Mouse (Mus musculus) hindbrain, embryonic 14.5 days (tissue): ENCODE measurements around the gene Optc. TPM values are rescaled to one million over a fixed set of nuclear protein-coding genes. Genes with fewer than 3 reads are reported as not detected.

Source experiments
- ATAC-seq: fragments of 200-750 bp; cut with Nextera tagmentation; 2 replicates; pipeline ENCODE4 v1.8.0; 2017; ENCODE audit warnings: moderate number of reproducible peaks, mild to moderate bottlenecking, moderate TSS enrichment, moderate library complexity; ENCODE audit not compliant: low FRiP score
- DNase-seq: peaks from one replicate; pipeline ENCODE4 v3.0.0-alpha.2; 2015; ENCODE audit warnings: low spot score
- H3K27ac ChIP-seq: fragments of 300-500 bp; sonication (generic); 2 replicates; pipeline ENCODE4 v1.5.1; 2014; ENCODE audit warnings: mild to moderate bottlenecking, moderate library complexity
- H3K27me3 ChIP-seq: fragments of 300-500 bp; sonication (generic); 2 replicates; pipeline ENCODE4 v1.6.1; 2014; ENCODE audit warnings: mild to moderate bottlenecking, low read length, mixed read lengths; ENCODE audit not compliant: control insufficient read depth, insufficient read depth
- H3K36me3 ChIP-seq: fragments of 300-500 bp; sonication (generic); replicated peaks from 2 replicates; pipeline ENCODE4 v1.6.1; 2014; ENCODE audit not compliant: control insufficient read depth, insufficient read depth
- H3K4me1 ChIP-seq: fragments of 300-500 bp; sonication (generic); replicated peaks from 2 replicates; pipeline ENCODE4 v1.6.1; 2014; ENCODE audit warnings: antibody characterized with exemption, low read length, mixed read lengths; ENCODE audit not compliant: control insufficient read depth, insufficient read depth
- H3K4me2 ChIP-seq: fragments of 300-500 bp; sonication (generic); replicated peaks from 2 replicates; pipeline ENCODE4 v1.6.1; 2014; ENCODE audit warnings: mild to moderate bottlenecking, moderate library complexity
- H3K4me3 ChIP-seq: fragments of 300-500 bp; sonication (generic); replicated peaks from 2 replicates; pipeline ENCODE4 v1.5.1; 2014; ENCODE audit warnings: mild to moderate bottlenecking, low read length
- H3K9ac ChIP-seq: fragments of 300-500 bp; sonication (generic); 2 replicates; pipeline ENCODE4 v1.6.1; 2014
- H3K9me3 ChIP-seq: fragments of 300-500 bp; sonication (generic); 2 replicates; pipeline ENCODE4 v1.6.1; 2016; ENCODE audit warnings: low read length; ENCODE audit not compliant: control insufficient read depth
- WGBS: fragments of 180-500 bp; shearing (Covaris S2); extraction: QIAGEN DNeasy Blood & Tissue Kit; methylation state at CpG from one replicate; pipeline ENCODE4 v1.1.7; 2014; 5-methylcytosine and 5-hydroxymethylcytosine counted together
- polyA plus RNA-seq: library from polyadenylated mRNA; unstranded; fragments of >200 nt; fragmentation: Nextera tagmentation; extraction: Ambion mirVana; gene quantifications from 2 replicates; pipeline ENCODE4 v1.2.1, GENCODE M21; 2014

Optc gene
- polyA plus RNA-seq, 1 experiment from 2014 or later, result 3.2 TPM

- Histone ChIP-seq H3K27ac (peak within 1 kb of the TSS; percentile 70), H3K4me2 (peak within 1 kb of the TSS; percentile 25), H3K36me3 (no peaks in the 10 kb centered on the region), H3K4me1 (peaks cover 11% of the 10 kb centered on the region), H3K9ac (0 out of 2 replicates have a peak within 1 kb of the TSS, but pooled peaks have one; percentile 22), H3K27me3 (no peaks in the 10 kb centered on the region), H3K9me3 (no peaks in the 10 kb centered on the region), H3K4me3 (peak within 1 kb of the TSS; percentile 17; the same call in 1 of the 2 replicates)
- ATAC-seq (0 out of 2 replicates have a peak, but pooled peaks have one; percentile 24), DNase-seq (no peak)
- WGBS, result 15% methylated on average over 8 of the region's 8 CpGs
Measured at GRCm38 (mm10) chr1:133921304-133921751, 13.5 kb upstream of the Optc start, which contains the start of gene Prelp. TSS of gene Prelp (minus strand) at chr1:133921414.

- Histone ChIP-seq H3K9ac (0 out of 2 replicates have a peak overlapping the region, but pooled peaks have one; percentile 22), H3K4me3 (peak overlapping the region; percentile 17; the same call in 1 of the 2 replicates), H3K4me2 (peak overlapping the region; percentile 25), H3K27ac (peak overlapping the region; percentile 70), H3K9me3 (no peaks in the 10 kb centered on the region), H3K27me3 (no peaks in the 10 kb centered on the region), H3K4me1 (peaks cover 11% of the 10 kb centered on the region), H3K36me3 (no peaks in the 10 kb centered on the region)
- no peak for DNase-seq
- WGBS, result 24% methylated on average over 3 of the region's 3 CpGs
- no peak for ATAC-seq
Measured at GRCm38 (mm10) chr1:133920876-133921275, 13.1 kb upstream of the Optc start.

GRCm38 (mm10) chr1:133920401-133920800, 12.6 kb upstream of the Optc start:
- ATAC-seq, result no peak
- 28% methylated on average over 3 of the region's 3 CpGs for WGBS
- no peaks in the 10 kb centered on the region for H3K27me3 ChIP-seq
- peak overlapping the region; percentile 70; the same call in 1 of the 2 replicates for H3K27ac ChIP-seq
- H3K4me2 ChIP-seq, result peak overlapping the region; percentile 25
- H3K4me3 ChIP-seq, result peak overlapping the region; percentile 17; the same call in 1 of the 2 replicates
- H3K4me1 ChIP-seq, result peaks cover 11% of the 10 kb centered on the region
- H3K36me3 ChIP-seq, result no peaks in the 10 kb centered on the region
- H3K9me3 ChIP-seq, result no peaks in the 10 kb centered on the region
- 0 out of 2 replicates have a peak overlapping the region, but pooled peaks have one; percentile 5 for H3K9ac ChIP-seq
- DNase-seq, result no peak

GRCm38 (mm10) chr1:133918088-133918470, 10.3 kb upstream of the Optc start:
- Histone ChIP-seq H3K9ac (no peak overlapping the region), H3K36me3 (no peaks in the 10 kb centered on the region), H3K4me3 (no peak overlapping the region), H3K27me3 (no peaks in the 10 kb centered on the region), H3K9me3 (no peaks in the 10 kb centered on the region), H3K4me2 (peak overlapping the region; percentile 36), H3K4me1 (peaks cover 11% of the 10 kb centered on the region), H3K27ac (0 out of 2 replicates have a peak overlapping the region, but pooled peaks have one; percentile 39)
- DNase-seq (no peak), ATAC-seq (no peak)
- WGBS, result 41% methylated on average over 6 of the region's 6 CpGs

GRCm38 (mm10) chr1:133917456-133918087, 9.8 kb upstream of the Optc start:
- ATAC-seq (0 out of 2 replicates have a peak, but pooled peaks have one; percentile 25), DNase-seq (no peak)
- H3K27me3 ChIP-seq, result no peaks in the 10 kb centered on the region
- peaks cover 11% of the 10 kb centered on the region for H3K4me1 ChIP-seq
- 20% methylated on average over 11 of the region's 11 CpGs for WGBS
- no peaks in the 10 kb centered on the region for H3K9me3 ChIP-seq
- no peak overlapping the region for H3K4me3 ChIP-seq
- 0 out of 2 replicates have a peak overlapping the region, but pooled peaks have one; percentile 39 for H3K27ac ChIP-seq
- no peaks in the 10 kb centered on the region for H3K36me3 ChIP-seq
- H3K9ac ChIP-seq, result no peak overlapping the region
- peak overlapping the region; percentile 36 for H3K4me2 ChIP-seq

- no peak overlapping the region for H3K4me2 ChIP-seq
- DNase-seq (no peak), ATAC-seq (peak; percentile 60; the same call in 1 of the 2 replicates)
- no peak overlapping the region for H3K9ac ChIP-seq
- H3K4me1 ChIP-seq, result peaks cover 11% of the 10 kb centered on the region
- no peaks in the 10 kb centered on the region for H3K36me3 ChIP-seq
- H3K27me3 ChIP-seq, result no peaks in the 10 kb centered on the region
- H3K27ac ChIP-seq, result no peak overlapping the region
- no peaks in the 10 kb centered on the region for H3K9me3 ChIP-seq
- no peak overlapping the region for H3K4me3 ChIP-seq
- 60% methylated on average over 8 of the region's 8 CpGs for WGBS
Measured at GRCm38 (mm10) chr1:133915723-133916355, 8.0 kb upstream of the Optc start.

GRCm38 (mm10) chr1:133915115-133915514, 7.3 kb upstream of the Optc start:
- ATAC-seq (no peak), DNase-seq (no peak)
- Histone ChIP-seq H3K9ac (no peak overlapping the region), H3K4me3 (no peak overlapping the region), H3K36me3 (no peaks in the 10 kb centered on the region), H3K4me2 (no peak overlapping the region), H3K9me3 (no peaks in the 10 kb centered on the region), H3K4me1 (peaks cover 11% of the 10 kb centered on the region), H3K27me3 (no peaks in the 10 kb centered on the region), H3K27ac (no peak overlapping the region)
- 91% methylated on average over 13 of the region's 13 CpGs for WGBS

GRCm38 (mm10) chr1:133913018-133913417, 5.2 kb upstream of the Optc start:
- Histone ChIP-seq H3K27me3 (0 out of 2 replicates have a peak, but pooled peaks cover 3% of the 10 kb centered on the region), H3K4me1 (peaks cover 18% of the 10 kb centered on the region), H3K9ac (no peak overlapping the region), H3K4me2 (no peak overlapping the region), H3K27ac (no peak overlapping the region), H3K9me3 (no peaks in the 10 kb centered on the region), H3K36me3 (no peaks in the 10 kb centered on the region), H3K4me3 (no peak overlapping the region)
- 74% methylated on average over 6 of the region's 6 CpGs for WGBS
- DNase-seq, result no peak
- ATAC-seq, result no peak

- Histone ChIP-seq H3K27ac (no peak overlapping the region), H3K4me1 (peaks cover 26% of the 10 kb centered on the region), H3K9me3 (no peaks in the 10 kb centered on the region), H3K36me3 (no peaks in the 10 kb centered on the region), H3K27me3 (0 out of 2 replicates have a peak, but pooled peaks cover 3% of the 10 kb centered on the region), H3K4me3 (no peak overlapping the region), H3K9ac (no peak overlapping the region), H3K4me2 (no peak overlapping the region)
- ATAC-seq, result no peak
- peak; percentile 82 for DNase-seq
- WGBS, result 25% methylated on average over 4 of the region's 4 CpGs
Measured at GRCm38 (mm10) chr1:133911456-133911855, 3.7 kb upstream of the Optc start.
